Mouse (Mus musculus): ENCODE data around the gene Tm9sf4. TPM values are rescaled to one million over a fixed set of nuclear protein-coding genes. Genes with fewer than 3 reads are reported as not detected.
A peak's percentile ranks its signal among the peaks of the same experiment; 100 is the strongest.

Tm9sf4 gene
- polyA plus RNA-seq (2016; fragmentation: Nextera tagmentation; extraction: Ambion mirVana), result 72.0 and 80.2 TPM in 2 replicates

DNA sequence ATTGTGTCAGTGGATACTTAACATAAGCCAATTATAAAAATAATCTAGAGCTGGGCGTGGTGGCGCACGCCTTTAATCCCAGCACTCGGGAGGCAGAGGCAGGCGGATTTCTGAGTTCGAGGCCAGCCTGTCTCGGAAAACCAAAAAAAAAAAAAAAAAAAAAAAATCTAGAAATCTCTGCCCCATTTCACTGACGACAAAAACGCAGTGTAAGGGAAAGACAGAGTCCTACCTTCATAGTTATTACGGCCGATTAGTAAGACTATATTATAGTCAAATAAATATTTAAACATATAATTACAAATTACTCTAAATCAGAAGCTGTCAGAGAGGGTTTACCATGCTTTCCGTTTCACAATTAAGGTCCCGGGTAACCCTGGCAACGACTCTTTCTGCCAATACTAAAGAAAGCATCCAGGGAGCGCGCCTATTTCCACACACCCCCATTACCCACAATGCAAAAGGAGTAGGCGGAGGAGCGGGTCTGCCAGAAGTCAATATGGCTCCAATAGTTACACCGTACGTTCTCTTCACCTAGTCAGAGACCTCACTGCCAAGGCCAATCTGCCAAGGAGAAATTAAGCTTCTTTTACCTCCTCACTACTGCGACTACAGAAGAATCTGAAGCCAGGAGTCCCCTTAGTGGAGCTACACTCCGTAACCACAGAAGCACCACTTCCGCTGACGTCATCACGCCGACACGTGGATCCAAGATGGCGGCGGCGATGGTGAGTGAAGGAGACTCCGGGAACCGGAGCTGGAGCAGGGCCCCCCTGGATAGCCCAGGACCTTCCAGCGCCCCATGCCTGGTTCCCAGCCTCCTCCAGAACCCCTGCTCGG is at the start of gene Tm9sf4:
Tm9sf4 (plus strand) TSS at position 460 of the 840 bp plus-strand sequence.
- ATAC-seq (ENCODE audit: low FRiP score), result peak; percentile 95
- Histone ChIP-seq H3K36me3 (replicated peaks) (no peaks in the 10 kb centered on the region; the same call in 1 of the 2 replicates), H3K27ac (peak within 1 kb of the TSS; percentile 89), H3K4me3 (replicated peaks) (peak within 1 kb of the TSS; percentile 72), H3K4me1 (peaks cover 9% of the 10 kb centered on the region), H3K9me3 (no peaks in the 10 kb centered on the region), H3K27me3 (peaks cover 40% of the 10 kb centered on the region), H3K4me2 (peak within 1 kb of the TSS; percentile 85), H3K9ac (peak within 1 kb of the TSS; percentile 77)
- 9% methylated on average over 34 of the region's 34 CpGs for WGBS

DNA sequence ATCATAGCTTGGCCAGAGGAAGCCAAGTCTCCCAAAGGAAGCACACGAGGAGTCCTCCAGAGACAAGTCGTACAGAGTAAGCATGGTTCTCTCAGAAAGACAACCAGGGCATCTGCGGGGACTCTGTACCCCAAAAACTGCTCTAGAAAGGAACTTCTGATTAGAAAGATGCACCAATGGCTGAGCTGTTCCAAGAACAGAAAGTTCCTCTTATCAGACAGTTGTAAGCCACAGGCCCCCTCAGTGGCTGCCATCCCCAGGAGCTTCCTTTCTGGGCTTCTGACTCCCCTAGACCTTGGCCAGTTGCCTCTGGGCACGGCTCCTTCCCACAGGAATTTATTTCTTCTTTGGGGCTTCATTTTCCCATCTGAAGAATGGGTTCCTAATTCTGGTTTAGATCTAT is 45.4 kb upstream of the Tm9sf4 start:
- Histone ChIP-seq H3K4me3 (replicated peaks) (no peak overlapping the region), H3K4me2 (no peak overlapping the region), H3K4me1 (no peaks in the 10 kb centered on the region), H3K27me3 (peaks cover 8% of the 10 kb centered on the region; the same call in 1 of the 2 replicates), H3K27ac (no peak overlapping the region), H3K9ac (no peak overlapping the region), H3K9me3 (no peaks in the 10 kb centered on the region), H3K36me3 (replicated peaks) (no peaks in the 10 kb centered on the region)
- whole genome bisulfite sequencing, result 76% methylated on average over 4 of the region's 4 CpGs
- no peak for ATAC-seq (ENCODE audit: low FRiP score)

DNA sequence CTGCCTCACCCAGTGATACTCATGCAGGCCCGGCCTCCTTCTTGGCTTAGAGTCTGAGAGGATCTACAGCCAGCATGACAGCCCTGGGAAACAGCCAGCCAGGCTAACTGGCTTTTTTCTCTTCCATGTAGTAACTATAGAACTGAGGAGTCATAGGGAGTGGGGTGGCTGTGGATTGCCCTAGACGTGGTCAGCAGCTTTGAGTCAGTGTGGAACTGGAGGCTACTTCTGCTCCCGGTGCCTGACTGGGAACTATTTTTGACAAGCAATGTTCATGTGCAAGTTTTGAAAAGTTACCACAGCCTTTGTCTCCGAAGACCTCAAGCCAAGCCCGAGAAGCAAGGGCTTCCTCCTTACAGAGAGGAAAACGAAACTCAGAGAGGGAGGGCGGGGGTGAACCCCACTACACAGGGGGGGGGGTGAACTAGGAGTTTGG is 44.0 kb upstream of the Tm9sf4 start:
- no peak overlapping the region for H3K4me3 ChIP-seq (replicated peaks)
- WGBS, result 86% methylated on average over 7 of the region's 7 CpGs
- H3K36me3 ChIP-seq (replicated peaks), result no peaks in the 10 kb centered on the region
- H3K9ac ChIP-seq, result no peak overlapping the region
- no peaks in the 10 kb centered on the region for H3K4me1 ChIP-seq
- H3K9me3 ChIP-seq, result no peaks in the 10 kb centered on the region
- H3K27me3 ChIP-seq, result 0 out of 2 replicates have a peak, but pooled peaks cover 5% of the 10 kb centered on the region
- no peak for ATAC-seq (ENCODE audit: low FRiP score)
- H3K4me2 ChIP-seq, result no peak overlapping the region
- H3K27ac ChIP-seq, result no peak overlapping the region

- ATAC-seq (ENCODE audit: low FRiP score), result no peak
These were observed 41.6 kb upstream of the Tm9sf4 start for GRCm38 (mm10) chr2:153119488-153119887.

GRCm38 (mm10) chr2:153120126-153120525 is 41.0 kb upstream of the Tm9sf4 start:
- 73% methylated on average over 8 of the region's 8 CpGs for WGBS
- Histone ChIP-seq H3K9me3 (no peaks in the 10 kb centered on the region), H3K27ac (no peak overlapping the region), H3K36me3 (replicated peaks) (no peaks in the 10 kb centered on the region), H3K4me3 (replicated peaks) (no peak overlapping the region), H3K4me1 (no peaks in the 10 kb centered on the region), H3K27me3 (no peaks in the 10 kb centered on the region), H3K9ac (no peak overlapping the region), H3K4me2 (no peak overlapping the region)
- ATAC-seq (ENCODE audit: low FRiP score), result no peak

More at GRCm38 (mm10) chr2:153119488-153119887, 41.6 kb upstream of the Tm9sf4 start:
- Histone ChIP-seq H3K36me3 (replicated peaks) (no peaks in the 10 kb centered on the region), H3K9me3 (no peaks in the 10 kb centered on the region), H3K4me2 (no peak overlapping the region), H3K9ac (no peak overlapping the region), H3K4me3 (replicated peaks) (no peak overlapping the region), H3K27me3 (no peaks in the 10 kb centered on the region), H3K4me1 (no peaks in the 10 kb centered on the region), H3K27ac (no peak overlapping the region)
- WGBS, result 82% methylated on average over 6 of the region's 6 CpGs

- Histone ChIP-seq H3K9me3 (no peaks in the 10 kb centered on the region), H3K27me3 (no peaks in the 10 kb centered on the region), H3K27ac (no peak overlapping the region), H3K9ac (no peak overlapping the region), H3K36me3 (replicated peaks) (no peaks in the 10 kb centered on the region), H3K4me1 (no peaks in the 10 kb centered on the region), H3K4me3 (replicated peaks) (no peak overlapping the region), H3K4me2 (no peak overlapping the region)
- 77% methylated on average over 8 of the region's 8 CpGs for WGBS
- ATAC-seq (ENCODE audit: low FRiP score), result no peak
These were observed 39.1 kb upstream of the Tm9sf4 start for GRCm38 (mm10) chr2:153121821-153122615.

GRCm38 (mm10) chr2:153122701-153123100 is 38.4 kb upstream of the Tm9sf4 start:
- Histone ChIP-seq H3K4me1 (no peaks in the 10 kb centered on the region), H3K9ac (no peak overlapping the region), H3K4me3 (replicated peaks) (no peak overlapping the region), H3K27me3 (no peaks in the 10 kb centered on the region), H3K4me2 (no peak overlapping the region), H3K36me3 (replicated peaks) (no peaks in the 10 kb centered on the region), H3K27ac (no peak overlapping the region), H3K9me3 (no peaks in the 10 kb centered on the region)
- ATAC-seq (ENCODE audit: low FRiP score), result no peak
- WGBS, result 88% methylated on average over 7 of the region's 7 CpGs

- no peak overlapping the region for H3K9ac ChIP-seq
- no peak for ATAC-seq (ENCODE audit: low FRiP score)
- 57% methylated on average over 5 of the region's 5 CpGs for WGBS
- no peaks in the 10 kb centered on the region for H3K36me3 ChIP-seq (replicated peaks)
- no peak overlapping the region for H3K4me2 ChIP-seq
- no peak overlapping the region for H3K4me3 ChIP-seq (replicated peaks)
- no peaks in the 10 kb centered on the region for H3K9me3 ChIP-seq
- H3K27me3 ChIP-seq, result no peaks in the 10 kb centered on the region
- H3K27ac ChIP-seq, result no peak overlapping the region
- H3K4me1 ChIP-seq, result no peaks in the 10 kb centered on the region
These were observed 35.2 kb upstream of the Tm9sf4 start for GRCm38 (mm10) chr2:153125875-153126274.

DNA sequence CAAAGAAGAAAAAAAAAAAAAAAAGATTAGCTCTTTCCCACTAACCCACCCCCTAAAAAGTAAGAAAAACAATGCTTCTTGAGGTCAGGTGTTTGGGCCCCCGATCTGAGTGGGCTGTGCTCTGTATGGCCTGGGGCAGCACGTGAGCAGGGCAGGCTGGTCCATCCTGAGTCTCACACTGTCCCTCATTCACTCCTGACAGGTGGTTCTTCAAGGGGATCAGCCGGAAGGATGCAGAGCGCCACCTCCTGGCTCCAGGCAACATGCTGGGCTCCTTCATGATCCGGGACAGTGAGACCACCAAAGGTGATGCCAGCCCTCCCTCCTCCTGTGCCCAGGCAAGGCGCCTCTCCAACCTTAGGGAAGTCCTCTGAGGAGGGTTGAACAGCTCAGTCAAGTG is 30.1 kb upstream of the Tm9sf4 start:
- Histone ChIP-seq H3K27me3 (0 out of 2 replicates have a peak, but pooled peaks cover 7% of the 10 kb centered on the region), H3K27ac (no peak overlapping the region), H3K9me3 (no peaks in the 10 kb centered on the region), H3K9ac (no peak overlapping the region), H3K36me3 (replicated peaks) (no peaks in the 10 kb centered on the region), H3K4me3 (replicated peaks) (no peak overlapping the region), H3K4me2 (no peak overlapping the region), H3K4me1 (no peaks in the 10 kb centered on the region)
- ATAC-seq (ENCODE audit: low FRiP score), result no peak
- 10% methylated on average over 6 of the region's 6 CpGs for WGBS

DNA sequence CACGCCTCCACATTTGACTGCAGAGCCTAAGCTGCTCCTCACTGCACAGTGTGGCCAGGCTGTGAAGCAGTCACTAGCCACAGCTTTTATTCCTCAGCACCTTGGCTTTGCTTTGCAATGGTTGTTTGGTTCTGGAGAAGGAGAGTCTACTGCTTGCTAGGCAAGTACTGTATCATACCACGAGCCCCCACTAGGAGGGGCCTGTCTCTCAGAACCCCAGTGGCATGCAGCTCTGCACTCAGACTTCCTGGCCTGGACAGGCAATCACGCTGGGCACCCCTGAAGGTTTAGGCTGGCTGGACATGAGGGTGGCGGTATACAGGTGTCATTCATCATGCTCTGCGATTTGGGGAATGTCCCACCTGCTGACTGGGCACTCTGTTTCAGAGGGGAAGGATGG is 26.9 kb upstream of the Tm9sf4 start:
- H3K27me3 ChIP-seq, result 0 out of 2 replicates have a peak, but pooled peaks cover 7% of the 10 kb centered on the region
- H3K36me3 ChIP-seq (replicated peaks), result no peaks in the 10 kb centered on the region
- no peak overlapping the region for H3K9ac ChIP-seq
- no peak overlapping the region for H3K4me3 ChIP-seq (replicated peaks)
- WGBS, result 43% methylated on average over 5 of the region's 5 CpGs
- no peaks in the 10 kb centered on the region for H3K9me3 ChIP-seq
- no peak overlapping the region for H3K27ac ChIP-seq
- H3K4me1 ChIP-seq, result no peaks in the 10 kb centered on the region
- no peak overlapping the region for H3K4me2 ChIP-seq
- no peak for ATAC-seq (ENCODE audit: low FRiP score)

DNA sequence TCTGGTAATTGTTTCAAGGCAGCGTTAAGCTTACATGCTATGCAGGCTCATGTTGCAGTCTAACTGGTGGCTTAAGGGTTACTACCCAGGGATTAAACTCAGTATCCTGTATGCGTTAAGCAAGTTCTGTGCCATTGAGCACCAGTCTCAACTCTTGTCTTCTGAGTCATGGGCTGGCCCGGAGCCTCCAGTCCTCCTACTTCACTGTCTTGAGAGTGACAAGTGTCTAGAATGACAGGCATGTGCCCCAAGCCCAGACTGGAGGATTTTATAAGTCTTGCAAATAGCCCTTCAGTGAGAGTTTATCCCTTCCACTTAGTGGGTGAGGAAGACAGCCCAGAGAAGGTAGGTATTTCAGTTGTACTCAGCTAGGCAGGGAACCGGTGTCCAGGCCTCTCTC is 24.9 kb upstream of the Tm9sf4 start:
- H3K9me3 ChIP-seq, result no peaks in the 10 kb centered on the region
- WGBS, result 60% methylated on average over 4 of the region's 4 CpGs

DNA sequence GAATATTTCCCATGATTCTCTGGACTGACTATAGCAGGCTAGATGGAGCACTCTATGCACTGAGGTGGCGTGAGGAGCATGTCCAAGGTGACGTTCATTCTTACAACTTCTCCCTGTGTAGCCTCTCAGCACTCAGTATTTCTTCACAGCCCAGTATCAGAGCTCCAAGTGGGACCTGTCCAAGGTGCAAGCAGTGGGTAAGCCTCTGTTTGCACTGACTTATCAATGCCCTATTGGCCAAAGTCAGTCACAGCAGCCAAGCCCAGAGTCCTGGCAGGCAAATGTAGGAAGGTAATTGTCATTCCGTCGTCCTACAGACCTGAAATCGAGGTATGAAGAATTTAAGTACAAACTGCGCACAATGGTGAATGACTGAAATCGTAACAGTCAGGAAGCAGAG is 21.9 kb upstream of the Tm9sf4 start:
- ATAC-seq (ENCODE audit: low FRiP score), result no peak
- H3K27me3 ChIP-seq, result peaks cover 17% of the 10 kb centered on the region
- WGBS, result 79% methylated on average over 7 of the region's 7 CpGs
- H3K9ac ChIP-seq, result no peak overlapping the region
- no peaks in the 10 kb centered on the region for H3K36me3 ChIP-seq (replicated peaks)
- H3K4me3 ChIP-seq (replicated peaks), result no peak overlapping the region
- no peak overlapping the region for H3K4me2 ChIP-seq
- no peaks in the 10 kb centered on the region for H3K9me3 ChIP-seq
- no peak overlapping the region for H3K27ac ChIP-seq
- peaks cover 7% of the 10 kb centered on the region for H3K4me1 ChIP-seq

More for the DNA sequence above, 24.9 kb upstream of the Tm9sf4 start:
- Histone ChIP-seq H3K36me3 (replicated peaks) (no peaks in the 10 kb centered on the region), H3K4me1 (peaks cover 7% of the 10 kb centered on the region), H3K27me3 (peaks cover 7% of the 10 kb centered on the region; the same call in 1 of the 2 replicates), H3K4me2 (no peak overlapping the region), H3K27ac (no peak overlapping the region), H3K9ac (no peak overlapping the region), H3K4me3 (replicated peaks) (no peak overlapping the region)
- ATAC-seq (ENCODE audit: low FRiP score), result no peak

Data from forebrain, embryonic 12.5 days (tissue).